Mouse (Mus musculus) gastrocnemius, postnatal 36 days (tissue): ENCODE results near the gene Lcn12. TPM values are rescaled to one million over a fixed set of nuclear protein-coding genes. Genes with fewer than 3 reads are reported as not detected.

Experiments used
- DNase-seq, 2 experiments: peaks; one replicate each; pipeline ENCODE4 v3.0.0; 2022
- intact Hi-C: fragments of 180-260 bp; cut with DNase I; formaldehyde crosslinking; loops from one replicate; pipeline ENCODE4 v1.15.1; 2025
- long read RNA-seq, 2 experiments: library from polyadenylated mRNA; stranded (forward); transcript quantifications; one replicate each; pipeline ENCODE4 v2.0.0; 2021
- total RNA-seq, 2 experiments: library from RNA; stranded (reverse); gene quantifications; 2 replicates each; pipeline ENCODE4 v1.2.3; 2021

The Lcn12 gene
- total RNA-seq, result not detected
- long read RNA-seq, experiment 1, result 0 reads
- long read RNA-seq, experiment 2, result 0 reads

- intact Hi-C loops, result no loop called here
- no peak for DNase-seq
Measured at GRCm38 (mm10) chr2:25493476-25493961, at the start of gene Lcn12. TSS of gene Lcn12 (minus strand) at chr2:25493911.

GRCm38 (mm10) chr2:25541644-25542367, 48.1 kb upstream of the Lcn12 start:
- intact Hi-C loops, result no loop called here
- no peak for DNase-seq

GRCm38 (mm10) chr2:25540541-25540948, 46.8 kb upstream of the Lcn12 start:
- intact Hi-C loops, result no loop called here
- no peak for DNase-seq

GRCm38 (mm10) chr2:25536531-25536930, 42.8 kb upstream of the Lcn12 start:
- intact Hi-C loops, result no loop called here
- no peak for DNase-seq

- intact Hi-C loops, result no loop called here
Measured at GRCm38 (mm10) chr2:25534866-25535182, 41.1 kb upstream of the Lcn12 start.

GRCm38 (mm10) chr2:25534178-25534865, 40.6 kb upstream of the Lcn12 start:
- peak; percentile 83 to 84 for DNase-seq
- intact Hi-C loops, result no loop called here

More at GRCm38 (mm10) chr2:25534866-25535182, 41.1 kb upstream of the Lcn12 start:
- no peak for DNase-seq

- intact Hi-C loops, result no loop called here
- no peak for DNase-seq
Measured at GRCm38 (mm10) chr2:25533707-25534106, 40.0 kb upstream of the Lcn12 start.

GRCm38 (mm10) chr2:25526510-25527302, 33.0 kb upstream of the Lcn12 start:
- intact Hi-C loops, result no loop called here
- DNase-seq, result no peak

GRCm38 (mm10) chr2:25509912-25510311, 16.2 kb upstream of the Lcn12 start:
- intact Hi-C loops, result loop anchor here (1.0 kb wide), 1 partner anchor 41 kb away; no protein-coding TSS in a partner anchor
- no peak for DNase-seq

GRCm38 (mm10) chr2:25506964-25507363, 13.3 kb upstream of the Lcn12 start:
- no peak for DNase-seq
- intact Hi-C loops, result no loop called here

GRCm38 (mm10) chr2:25505860-25506259, 12.1 kb upstream of the Lcn12 start:
- intact Hi-C loops, result no loop called here

GRCm38 (mm10) chr2:25505000-25505399, 11.3 kb upstream of the Lcn12 start:
- intact Hi-C loops, result no loop called here
- no peak for DNase-seq

More at GRCm38 (mm10) chr2:25505860-25506259, 12.1 kb upstream of the Lcn12 start:
- no peak for DNase-seq

GRCm38 (mm10) chr2:25504538-25504937, 10.8 kb upstream of the Lcn12 start:
- DNase-seq, result no peak
- intact Hi-C loops, result no loop called here

GRCm38 (mm10) chr2:25502726-25503125, 9.0 kb upstream of the Lcn12 start:
- no peak for DNase-seq
- intact Hi-C loops, result no loop called here

- no peak for DNase-seq
- intact Hi-C loops, result no loop called here
Measured at GRCm38 (mm10) chr2:25501593-25502486, 8.1 kb upstream of the Lcn12 start, which contains the start of gene C8g. TSS of gene C8g (minus strand) at chr2:25501719.

GRCm38 (mm10) chr2:25500576-25501405, 7.1 kb upstream of the Lcn12 start, which contains the start of gene Fbxw5:
TSS of gene Fbxw5 (plus strand) at chr2:25500750.
- DNase-seq, result peak; percentile 71 to 82
- intact Hi-C loops, result no loop called here

- intact Hi-C loops, result no loop called here
- no peak for DNase-seq
Measured at GRCm38 (mm10) chr2:25500071-25500575, 6.4 kb upstream of the Lcn12 start.

GRCm38 (mm10) chr2:25498622-25499478, 5.1 kb upstream of the Lcn12 start:
- intact Hi-C loops, result no loop called here
- no peak for DNase-seq
